Mouse (Mus musculus) thymus, adult 2 months (tissue): Measurements from ENCODE around the gene Otp.

Source experiments
- CTCF ChIP-seq: fragments of 200-500 bp; IDR thresholded peaks from 2 replicates; pipeline ENCODE4 v1.5.1; 2012; ENCODE audit warnings: mild to moderate bottlenecking, control low read depth, low read length, moderate library complexity, borderline replicate concordance; ENCODE audit not compliant: control insufficient read depth, poor library complexity, insufficient read depth; ENCODE audit errors: extremely low read depth
- POLR2A ChIP-seq: fragments of 200-500 bp; IDR thresholded peaks from 2 replicates; pipeline ENCODE4 v1.6.1; 2012; ENCODE audit warnings: mild to moderate bottlenecking, low read length, control low read depth, moderate library complexity; ENCODE audit not compliant: control insufficient read depth, poor library complexity, insufficient read depth; ENCODE audit errors: extremely low read depth

GRCm38 (mm10) chr13:94859256-94859655 is 16.1 kb upstream of the Otp start:
- TF ChIP-seq POLR2A: no peak
- no peak for TF ChIP-seq CTCF
